Mouse (Mus musculus) hindbrain, embryonic 13.5 days (tissue): ENCODE measurements around the gene Gprin3. TPM values are rescaled to one million over a fixed set of nuclear protein-coding genes. Genes with fewer than 3 reads are reported as not detected.

Source experiments
- ATAC-seq: fragments of 200-750 bp; cut with Nextera tagmentation; 2 replicates; pipeline ENCODE4 v1.8.0; 2017; ENCODE audit warnings: moderate TSS enrichment; ENCODE audit not compliant: low FRiP score
- H3K27ac ChIP-seq: fragments of 300-500 bp; sonication (generic); 2 replicates; pipeline ENCODE4 v1.5.1; 2015; ENCODE audit warnings: inconsistent platforms, mild to moderate bottlenecking, moderate library complexity
- H3K27me3 ChIP-seq: fragments of 300-500 bp; sonication (generic); 2 replicates; pipeline ENCODE4 v1.6.1; 2015; ENCODE audit warnings: mild to moderate bottlenecking, inconsistent platforms
- H3K36me3 ChIP-seq: fragments of 300-500 bp; sonication (generic); 2 replicates; pipeline ENCODE4 v1.6.1; 2015; ENCODE audit warnings: mild to moderate bottlenecking, inconsistent platforms
- H3K4me1 ChIP-seq: fragments of 300-500 bp; sonication (generic); replicated peaks from 2 replicates; pipeline ENCODE4 v1.6.1; 2015; ENCODE audit warnings: inconsistent platforms
- H3K4me2 ChIP-seq: fragments of 300-500 bp; sonication (generic); 2 replicates; pipeline ENCODE4 v1.6.1; 2015; ENCODE audit warnings: inconsistent platforms, mild to moderate bottlenecking, moderate library complexity
- H3K4me3 ChIP-seq: fragments of 300-500 bp; sonication (generic); 2 replicates; pipeline ENCODE4 v1.5.1; 2015; ENCODE audit warnings: mild to moderate bottlenecking, inconsistent platforms
- H3K9ac ChIP-seq: fragments of 300-500 bp; sonication (generic); 2 replicates; pipeline ENCODE4 v1.6.1; 2015; ENCODE audit warnings: mild to moderate bottlenecking, inconsistent platforms
- H3K9me3 ChIP-seq: fragments of 300-500 bp; sonication (generic); 2 replicates; pipeline ENCODE4 v1.6.1; 2016; ENCODE audit warnings: inconsistent platforms
- WGBS: fragments of 180-500 bp; shearing (Covaris S2); methylation state at CpG from one replicate; pipeline ENCODE4 v1.1.7; 2015; 5-methylcytosine and 5-hydroxymethylcytosine counted together
- polyA plus RNA-seq: library from polyadenylated mRNA; unstranded; fragments of >200 nt; fragmentation: Nextera tagmentation; extraction: Ambion mirVana; gene quantifications from 2 replicates; pipeline ENCODE4 v1.2.1, GENCODE M21; 2015

The Gprin3 gene
- 2.3 and 2.8 TPM in 2 replicates for polyA plus RNA-seq

- peak; percentile 95 for ATAC-seq
- Histone ChIP-seq H3K27ac (peak within 1 kb of the TSS; percentile 75), H3K27me3 (no peaks in the 10 kb centered on the region), H3K9ac (peak within 1 kb of the TSS; percentile 74), H3K36me3 (no peaks in the 10 kb centered on the region), H3K9me3 (no peaks in the 10 kb centered on the region), H3K4me2 (peak within 1 kb of the TSS; percentile 77), H3K4me3 (peak within 1 kb of the TSS; percentile 48), H3K4me1 (peaks cover 9% of the 10 kb centered on the region)
- WGBS: 9% methylated on average over 34 of the region's 34 CpGs
Measured at GRCm38 (mm10) chr6:59425824-59426533, at the start of gene Gprin3. Gene Gprin3 (minus strand): TSS chr6:59426294.

GRCm38 (mm10) chr6:59458861-59459260 lies 32.8 kb upstream of the Gprin3 start:
- Histone ChIP-seq H3K4me3 (no peak overlapping the region), H3K9ac (no peak overlapping the region), H3K4me2 (no peak overlapping the region), H3K27ac (no peak overlapping the region), H3K36me3 (no peaks in the 10 kb centered on the region), H3K9me3 (no peaks in the 10 kb centered on the region), H3K4me1 (no peaks in the 10 kb centered on the region), H3K27me3 (no peaks in the 10 kb centered on the region)
- ATAC-seq: no peak

- no peaks in the 10 kb centered on the region for H3K4me1 ChIP-seq
- no peaks in the 10 kb centered on the region for H3K36me3 ChIP-seq
- H3K4me3 ChIP-seq: no peak overlapping the region
- 79% methylated on average over 1 of the region's 1 CpGs for WGBS
- no peak overlapping the region for H3K4me2 ChIP-seq
- H3K9ac ChIP-seq: no peak overlapping the region
- H3K27me3 ChIP-seq: no peaks in the 10 kb centered on the region
- no peak for ATAC-seq
- H3K9me3 ChIP-seq: no peaks in the 10 kb centered on the region
- no peak overlapping the region for H3K27ac ChIP-seq
Measured at GRCm38 (mm10) chr6:59456116-59456515, 30.0 kb upstream of the Gprin3 start.

GRCm38 (mm10) chr6:59451348-59451747 lies 25.3 kb upstream of the Gprin3 start:
- Histone ChIP-seq H3K9ac (no peak overlapping the region), H3K27me3 (no peaks in the 10 kb centered on the region), H3K27ac (no peak overlapping the region), H3K36me3 (no peaks in the 10 kb centered on the region), H3K4me3 (no peak overlapping the region), H3K9me3 (no peaks in the 10 kb centered on the region), H3K4me2 (no peak overlapping the region), H3K4me1 (no peaks in the 10 kb centered on the region)
- 84% methylated on average over 3 of the region's 3 CpGs for WGBS
- no peak for ATAC-seq

- no peak for ATAC-seq
- WGBS: 81% methylated on average over 3 of the region's 3 CpGs
- H3K9ac ChIP-seq: no peak overlapping the region
Measured at GRCm38 (mm10) chr6:59445101-59445503, 19.0 kb upstream of the Gprin3 start.

GRCm38 (mm10) chr6:59435906-59436305 lies 9.8 kb upstream of the Gprin3 start:
- Histone ChIP-seq H3K4me1 (no peaks in the 10 kb centered on the region), H3K4me3 (no peak overlapping the region), H3K27ac (no peak overlapping the region), H3K27me3 (no peaks in the 10 kb centered on the region), H3K4me2 (no peak overlapping the region), H3K36me3 (no peaks in the 10 kb centered on the region), H3K9me3 (no peaks in the 10 kb centered on the region), H3K9ac (no peak overlapping the region)
- WGBS: 67% methylated on average over 3 of the region's 3 CpGs
- ATAC-seq: no peak

More at GRCm38 (mm10) chr6:59445101-59445503, 19.0 kb upstream of the Gprin3 start:
- Histone ChIP-seq H3K27ac (no peak overlapping the region), H3K4me3 (no peak overlapping the region), H3K4me2 (no peak overlapping the region), H3K9me3 (no peaks in the 10 kb centered on the region), H3K27me3 (no peaks in the 10 kb centered on the region), H3K4me1 (no peaks in the 10 kb centered on the region), H3K36me3 (no peaks in the 10 kb centered on the region)

- Histone ChIP-seq H3K4me1 (no peaks in the 10 kb centered on the region), H3K27ac (no peak overlapping the region), H3K9me3 (no peaks in the 10 kb centered on the region), H3K27me3 (no peaks in the 10 kb centered on the region), H3K4me3 (no peak overlapping the region), H3K9ac (no peak overlapping the region), H3K36me3 (no peaks in the 10 kb centered on the region), H3K4me2 (no peak overlapping the region)
- WGBS: 72% methylated on average over 1 of the region's 1 CpGs
- no peak for ATAC-seq
Measured at GRCm38 (mm10) chr6:59433116-59433515, 7.0 kb upstream of the Gprin3 start.

- ATAC-seq: peak; percentile 70
- 43% methylated on average over 3 of the region's 3 CpGs for WGBS
Measured at GRCm38 (mm10) chr6:59426534-59426885, 416 bp upstream of the Gprin3 start.

GRCm38 (mm10) chr6:59424871-59425740 lies 988 bp downstream of the Gprin3 start:
- H3K9me3 ChIP-seq: no peaks in the 10 kb centered on the region
- no peak for ATAC-seq
- H3K27ac ChIP-seq: no peak overlapping the region
- no peaks in the 10 kb centered on the region for H3K36me3 ChIP-seq
- peak overlapping the region; percentile 77 for H3K4me2 ChIP-seq
- no peak overlapping the region for H3K9ac ChIP-seq
- H3K27me3 ChIP-seq: no peaks in the 10 kb centered on the region
- 0 out of 2 replicates have a peak overlapping the region, but pooled peaks have one; percentile 48 for H3K4me3 ChIP-seq
- peaks cover 9% of the 10 kb centered on the region for H3K4me1 ChIP-seq
- 75% methylated on average over 10 of the region's 10 CpGs for WGBS

More at GRCm38 (mm10) chr6:59426534-59426885, 416 bp upstream of the Gprin3 start:
- H3K27me3 ChIP-seq: no peaks in the 10 kb centered on the region
- H3K36me3 ChIP-seq: no peaks in the 10 kb centered on the region
- peak overlapping the region; percentile 74 for H3K9ac ChIP-seq
- peak overlapping the region; percentile 75 for H3K27ac ChIP-seq
- peak overlapping the region; percentile 48 for H3K4me3 ChIP-seq
- H3K9me3 ChIP-seq: no peaks in the 10 kb centered on the region
- peaks cover 9% of the 10 kb centered on the region for H3K4me1 ChIP-seq
- H3K4me2 ChIP-seq: peak overlapping the region; percentile 77

GRCm38 (mm10) chr6:59423836-59424235 lies 2.3 kb downstream of the Gprin3 start:
- no peak overlapping the region for H3K4me2 ChIP-seq
- WGBS: 60% methylated on average over 1 of the region's 1 CpGs
- no peaks in the 10 kb centered on the region for H3K27me3 ChIP-seq
- H3K4me1 ChIP-seq: peaks cover 9% of the 10 kb centered on the region
- H3K36me3 ChIP-seq: no peaks in the 10 kb centered on the region
- no peak overlapping the region for H3K4me3 ChIP-seq
- ATAC-seq: no peak
- H3K9me3 ChIP-seq: no peaks in the 10 kb centered on the region
- H3K27ac ChIP-seq: no peak overlapping the region
- no peak overlapping the region for H3K9ac ChIP-seq

GRCm38 (mm10) chr6:59419264-59419663 lies 6.8 kb downstream of the Gprin3 start:
- H3K4me1 ChIP-seq: no peaks in the 10 kb centered on the region
- no peaks in the 10 kb centered on the region for H3K9me3 ChIP-seq
- no peaks in the 10 kb centered on the region for H3K36me3 ChIP-seq
- H3K9ac ChIP-seq: no peak overlapping the region
- no peak overlapping the region for H3K27ac ChIP-seq
- ATAC-seq: no peak
- 68% methylated on average over 3 of the region's 3 CpGs for WGBS
- H3K4me3 ChIP-seq: no peak overlapping the region
- no peaks in the 10 kb centered on the region for H3K27me3 ChIP-seq
- no peak overlapping the region for H3K4me2 ChIP-seq

GRCm38 (mm10) chr6:59418659-59419058 lies 7.4 kb downstream of the Gprin3 start:
- no peaks in the 10 kb centered on the region for H3K36me3 ChIP-seq
- H3K4me3 ChIP-seq: no peak overlapping the region
- no peak overlapping the region for H3K4me2 ChIP-seq
- H3K27ac ChIP-seq: no peak overlapping the region
- H3K4me1 ChIP-seq: no peaks in the 10 kb centered on the region
- H3K9me3 ChIP-seq: no peaks in the 10 kb centered on the region
- no peaks in the 10 kb centered on the region for H3K27me3 ChIP-seq
- no peak overlapping the region for H3K9ac ChIP-seq
- 82% methylated on average over 2 of the region's 2 CpGs for WGBS
- ATAC-seq: no peak
